Comparison of ENCODE assay signal across 8 mouse cellular contexts in the genomic region with DNA sequence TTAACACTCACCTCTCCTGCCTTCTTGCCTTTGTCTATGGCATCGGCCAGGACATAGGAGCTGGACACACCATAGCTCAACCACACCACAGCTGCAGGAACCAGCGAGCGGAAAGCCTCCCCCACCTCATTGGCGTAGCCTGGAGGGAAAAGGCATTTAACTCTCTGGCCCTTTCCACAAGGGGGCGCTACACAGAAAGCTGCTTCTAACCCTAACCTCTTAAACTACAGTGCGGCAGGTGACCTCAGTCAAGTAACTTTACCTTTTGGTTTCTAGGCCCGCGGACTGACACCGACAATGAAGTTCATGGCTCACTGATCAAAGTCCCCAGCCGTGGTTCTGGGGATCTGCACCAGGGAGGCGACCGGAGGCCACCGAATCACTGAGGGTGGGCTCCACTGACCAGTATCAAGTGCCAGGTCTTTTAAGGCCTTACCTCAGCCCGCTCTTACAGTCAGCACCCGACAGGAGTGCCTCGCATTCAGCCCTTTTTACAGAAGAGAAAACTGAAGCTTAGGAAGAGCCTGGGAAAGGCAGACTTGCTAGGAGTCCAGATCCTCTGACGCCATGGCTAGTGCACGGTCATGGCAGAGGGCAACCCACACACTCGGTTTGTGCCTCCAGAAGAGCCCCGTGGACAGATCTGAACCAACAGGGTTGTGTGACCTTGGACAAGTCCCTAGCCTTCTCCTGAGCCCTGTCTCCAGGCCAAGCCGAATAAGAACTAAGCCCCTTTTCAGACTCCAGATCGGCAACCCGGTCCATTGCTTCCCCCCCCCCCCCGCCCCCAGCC. TPM values are rescaled to one million over a fixed set of nuclear protein-coding genes. Genes with fewer than 3 reads are reported as not detected.
DNase-seq lines count a peak whose midpoint lies in the region; ATAC-seq and TF ChIP-seq lines count a peak whose summit lies in the region.

No protein-coding gene starts in this region.

- H3K9ac ChIP-seq in intestine, embryonic 14.5 days (ENCODE audit: low read length) = peak overlapping the region; percentile 45
- peak overlapping the region; percentile 48; the same call in 1 of the 2 replicates for H3K9ac ChIP-seq in limb, embryonic 12.5 days (replicated peaks)
- H3K9ac ChIP-seq in midbrain, embryonic 12.5 days (replicated peaks) = peak overlapping the region; percentile 49

- WGBS in intestine, embryonic 14.5 days = 10% methylated on average over 24 of the region's 24 CpGs
- WGBS in limb, embryonic 12.5 days = 10% methylated on average over 22 of the region's 24 CpGs
- 5% methylated on average over 23 of the region's 24 CpGs for WGBS in midbrain, embryonic 12.5 days
- WGBS in small intestine, adult 2 months = 3% methylated on average over 24 of the region's 24 CpGs

- peaks cover 15% of the 10 kb centered on the region for H3K4me1 ChIP-seq in intestine, embryonic 14.5 days (replicated peaks; ENCODE audit: control insufficient read depth, insufficient read depth, low read length)
- peaks cover 22% of the 10 kb centered on the region for H3K4me1 ChIP-seq in limb, embryonic 12.5 days (replicated peaks)
- H3K4me1 ChIP-seq in midbrain, embryonic 12.5 days = peaks cover 26% of the 10 kb centered on the region
- H3K4me1 ChIP-seq in small intestine, adult 2 months (ENCODE audit: control insufficient read depth, insufficient read depth, insufficient read length, low read length) = peaks cover 20% of the 10 kb centered on the region

- peak overlapping the region; percentile 87 for H3K27ac ChIP-seq in gastrocnemius, adult 2 months
- peak overlapping the region; percentile 66 for H3K27ac ChIP-seq in intestine, embryonic 14.5 days (ENCODE audit: low read depth)
- H3K27ac ChIP-seq in limb, embryonic 12.5 days = peak overlapping the region; percentile 68
- H3K27ac ChIP-seq in midbrain, embryonic 12.5 days (replicated peaks) = peak overlapping the region; percentile 85
- H3K27ac ChIP-seq in small intestine, adult 2 months (ENCODE audit: insufficient read depth, low read depth, low read length) = peak overlapping the region; percentile 97

- H3K4me3 ChIP-seq in gastrocnemius, adult 2 months = peak overlapping the region; percentile 83
- peak overlapping the region; percentile 59 for H3K4me3 ChIP-seq in intestine, embryonic 14.5 days (ENCODE audit: low read depth, low read length)
- peak overlapping the region; percentile 52 for H3K4me3 ChIP-seq in limb, embryonic 12.5 days (replicated peaks)
- H3K4me3 ChIP-seq in midbrain, embryonic 12.5 days = peak overlapping the region; percentile 58
- peak overlapping the region; percentile 92 for H3K4me3 ChIP-seq in small intestine, adult 2 months (ENCODE audit: low read depth, low read length)

- ATAC-seq in intestine, embryonic 14.5 days (replicated peaks; ENCODE audit: low FRiP score, low TSS enrichment, low read depth) = peak; percentile 3; the same call in 1 of the 2 replicates
- ATAC-seq in limb, embryonic 12.5 days (ENCODE audit: insufficient number of reproducible peaks, insufficient read depth, low FRiP score, low TSS enrichment, low read depth) = no peak
- no peak for ATAC-seq in midbrain, embryonic 12.5 days (ENCODE audit: low FRiP score, low read depth)

- peak; percentile 45 for TF ChIP-seq POLR2A in small intestine, adult 2 months (IDR thresholded peaks at IDR 0.05; ENCODE audit: low read depth, low read length)

- peak; percentile 81 for TF ChIP-seq CTCF in gastrocnemius, adult 2 months (IDR thresholded peaks at IDR 0.05)
- TF ChIP-seq CTCF in small intestine, adult 2 months (IDR thresholded peaks at IDR 0.05; ENCODE audit: extremely low read depth, insufficient read length, insufficient replicate concordance, low read depth, low read length) = peak; percentile 86; the same call in 1 of the 2 replicates

- no peaks in the 10 kb centered on the region for H3K27me3 ChIP-seq in intestine, embryonic 14.5 days (replicated peaks; ENCODE audit: control insufficient read depth, insufficient read depth, low read length)
- no peaks in the 10 kb centered on the region for H3K27me3 ChIP-seq in limb, embryonic 12.5 days
- H3K27me3 ChIP-seq in midbrain, embryonic 12.5 days = no peaks in the 10 kb centered on the region
- no peaks in the 10 kb centered on the region for H3K27me3 ChIP-seq in small intestine, adult 2 months (ENCODE audit: control insufficient read depth, insufficient read depth, low read length)

- H3K9me3 ChIP-seq in intestine, embryonic 14.5 days (ENCODE audit: control insufficient read depth, low read length) = no peaks in the 10 kb centered on the region
- H3K9me3 ChIP-seq in limb, embryonic 12.5 days = no peaks in the 10 kb centered on the region
- no peaks in the 10 kb centered on the region for H3K9me3 ChIP-seq in midbrain, embryonic 12.5 days

- peak overlapping the region; percentile 70 for H3K4me2 ChIP-seq in intestine, embryonic 14.5 days (ENCODE audit: low read length)
- peak overlapping the region; percentile 86 for H3K4me2 ChIP-seq in limb, embryonic 12.5 days
- H3K4me2 ChIP-seq in midbrain, embryonic 12.5 days (replicated peaks) = peak overlapping the region; percentile 88

- H3K36me3 ChIP-seq in intestine, embryonic 14.5 days (ENCODE audit: control insufficient read depth, insufficient read depth, low read length) = peaks cover 12% of the 10 kb centered on the region
- peaks cover 7% of the 10 kb centered on the region; the same call in 1 of the 2 replicates for H3K36me3 ChIP-seq in limb, embryonic 12.5 days
- peaks cover 14% of the 10 kb centered on the region for H3K36me3 ChIP-seq in midbrain, embryonic 12.5 days
- peaks cover 16% of the 10 kb centered on the region for H3K36me3 ChIP-seq in small intestine, adult 2 months (ENCODE audit: control insufficient read depth, insufficient read depth, low read length)

- peak; percentile 31 to 45 for DNase-seq in urinary bladder, adult 18-20 months (ENCODE audit: low spot score in 2 of 2)
- no peak for DNase-seq in urinary bladder, adult 2 months (ENCODE audit: low spot score)
- peak; percentile 61 to 68 for DNase-seq in cerebellum, postnatal 36 days
- DNase-seq in gastrocnemius, adult 2 months = peak; percentile 78
- peak; percentile 82 for DNase-seq in intestine, embryonic 14.5 days (ENCODE audit: low spot score)

- intact Hi-C loops in gastrocnemius, adult 2 months (cut with DNase I) = loop anchor here (2.0 to 10.0 kb wide), 2 partner anchors 28 to 750 kb away; a partner anchor contains a TSS

RNA-seq across cellular contexts. Expression of a gene that starts 0.7 kb away (rescaled TPM):
- polyA plus RNA-seq in urinary bladder, adult 2 months (2012; rRNA removed) = 3.4 and 4.1 TPM in 2 replicates
- total RNA-seq in gastrocnemius, adult 2 months (2021) = 10 to 100 TPM; 38.9 to 72.9 TPM
- 22.5 and 25.2 TPM in 2 replicates for polyA plus RNA-seq in intestine, embryonic 14.5 days (2014; fragmentation: Nextera tagmentation; extraction: Ambion mirVana)
- polyA plus RNA-seq in limb, embryonic 12.5 days (2016; fragmentation: Nextera tagmentation; extraction: Ambion mirVana) = 8.7 TPM in 2 replicates
- polyA plus RNA-seq in midbrain, embryonic 12.5 days (2016; fragmentation: Nextera tagmentation; extraction: Ambion mirVana) = 5.3 and 5.9 TPM in 2 replicates
- 22.4 and 26.6 TPM in 2 replicates for polyA plus RNA-seq in small intestine, adult 2 months (2012; rRNA removed)

RNA-seq across cellular contexts. Expression of a gene that starts 28.6 kb away (rescaled TPM):
- 1.3 and 1.4 TPM in 2 replicates for polyA plus RNA-seq in urinary bladder, adult 2 months (2012; rRNA removed)
- total RNA-seq in gastrocnemius, adult 2 months (2021) = under 1 TPM; 0.22 to 0.36 TPM
- 0.84 and 1.1 TPM in 2 replicates for polyA plus RNA-seq in intestine, embryonic 14.5 days (2014; fragmentation: Nextera tagmentation; extraction: Ambion mirVana)
- polyA plus RNA-seq in limb, embryonic 12.5 days (2016; fragmentation: Nextera tagmentation; extraction: Ambion mirVana) = 3.2 and 3.3 TPM in 2 replicates
- polyA plus RNA-seq in midbrain, embryonic 12.5 days (2016; fragmentation: Nextera tagmentation; extraction: Ambion mirVana) = 3.0 and 3.2 TPM in 2 replicates
- 23.7 and 84.2 TPM in 2 replicates for polyA plus RNA-seq in small intestine, adult 2 months (2012; rRNA removed)

RNA-seq across cellular contexts. Expression of a gene that starts 29.9 kb away (rescaled TPM):
- not detected in 2 replicates for polyA plus RNA-seq in urinary bladder, adult 2 months (2012; rRNA removed)
- total RNA-seq in gastrocnemius, adult 2 months (2021) = not detected
- not detected in 2 replicates for polyA plus RNA-seq in intestine, embryonic 14.5 days (2014; fragmentation: Nextera tagmentation; extraction: Ambion mirVana)
- not detected in 2 replicates for polyA plus RNA-seq in limb, embryonic 12.5 days (2016; fragmentation: Nextera tagmentation; extraction: Ambion mirVana)
- not detected in 2 replicates for polyA plus RNA-seq in midbrain, embryonic 12.5 days (2016; fragmentation: Nextera tagmentation; extraction: Ambion mirVana)
- not detected in 2 replicates for polyA plus RNA-seq in small intestine, adult 2 months (2012; rRNA removed)

RNA-seq across cellular contexts. Expression of a gene that starts 40.4 kb away (rescaled TPM):
- 31.5 and 34.4 TPM in 2 replicates for polyA plus RNA-seq in urinary bladder, adult 2 months (2012; rRNA removed)
- 1 to 10 TPM; 4.6 to 6.3 TPM for total RNA-seq in gastrocnemius, adult 2 months (2021)
- polyA plus RNA-seq in intestine, embryonic 14.5 days (2014; fragmentation: Nextera tagmentation; extraction: Ambion mirVana) = 24.9 and 27.7 TPM in 2 replicates
- 36.6 and 39.5 TPM in 2 replicates for polyA plus RNA-seq in limb, embryonic 12.5 days (2016; fragmentation: Nextera tagmentation; extraction: Ambion mirVana)
- polyA plus RNA-seq in midbrain, embryonic 12.5 days (2016; fragmentation: Nextera tagmentation; extraction: Ambion mirVana) = 36.8 and 37.5 TPM in 2 replicates
- polyA plus RNA-seq in small intestine, adult 2 months (2012; rRNA removed) = 13.9 and 20.6 TPM in 2 replicates
